Mouse (Mus musculus): ENCODE measurements at regions not wholly inside any gene's neighbourhood (a gene's known extent, or its start where the extent isn't known, plus 50 kb on each side); places are given as distances from the start of the nearest gene placed in this dataset.

GRCm38 (mm10) chr5:28807950-28808349, 340.9 kb upstream of the Shh start:
- TF ChIP-seq E2F4 (IDR thresholded peaks at IDR 0.05; ENCODE audit: borderline replicate concordance, low read depth, low read length) (no peak), GATA1 (IDR thresholded peaks at IDR 0.05; ENCODE audit: low read depth, low read length) (no peak), POLR2A (IDR thresholded peaks at IDR 0.05; ENCODE audit: control insufficient read depth in 1 of 2, insufficient read depth in 1 of 2, low read depth in 1 of 2, low read length in 2 of 2, poor library complexity in 1 of 2) (no peak), EP300 (IDR thresholded peaks at IDR 0.05; ENCODE audit: low read depth in 1 of 2, low read length in 2 of 2) (no peak), TAL1 (IDR thresholded peaks at IDR 0.05; ENCODE audit: low read length) (no peak), ZKSCAN1 (IDR thresholded peaks at IDR 0.05; ENCODE audit: low read depth, low read length) (no peak), ETS1 (IDR thresholded peaks at IDR 0.05; ENCODE audit: low read depth, low read length) (no peak), MEF2A (IDR thresholded peaks at IDR 0.05; ENCODE audit: extremely low read depth, insufficient replicate concordance, low read depth, low read length, poor library complexity, severe bottlenecking) (no peak), KAT2A (conservative IDR thresholded peaks at IDR 0.05; ENCODE audit: low read depth, low read length) (no peak), MAFK (IDR thresholded peaks at IDR 0.05; ENCODE audit: borderline replicate concordance, low read depth, low read length) (no peak), USF1 (IDR thresholded peaks at IDR 0.05; ENCODE audit: low read depth, low read length) (no peak), ZC3H11A (IDR thresholded peaks at IDR 0.05; ENCODE audit: low read depth, low read length) (no peak)

Measured in MEL (cell line).